Mouse (Mus musculus): ENCODE results near the gene Igf2.

- no peak for TF ChIP-seq CTCF (conservative IDR thresholded peaks at IDR 0.05; ENCODE audit: low read length)
- TF ChIP-seq POU5F1 (IDR thresholded peaks at IDR 0.05; ENCODE audit: borderline replicate concordance, low read length), result no peak
Observed at GRCm38 (mm10) chr7:142668328-142668727, 1.7 kb upstream of the Igf2 start.

All from E14TG2a.4 (cell line).